Mouse (Mus musculus): ENCODE data around the gene Miga2.
A peak's percentile ranks its signal among the peaks of the same experiment; 100 is the strongest.

Miga2 gene

GRCm38 (mm10) chr2:30419112-30419511 lies 55.1 kb downstream of the Miga2 start:
- no peak for DNase-seq (ENCODE audit: low read depth, low spot score)

- DNase-seq (ENCODE audit: low read depth, low spot score), result no peak
Measured at GRCm38 (mm10) chr2:30421432-30421831, 57.4 kb downstream of the Miga2 start.

DNA sequence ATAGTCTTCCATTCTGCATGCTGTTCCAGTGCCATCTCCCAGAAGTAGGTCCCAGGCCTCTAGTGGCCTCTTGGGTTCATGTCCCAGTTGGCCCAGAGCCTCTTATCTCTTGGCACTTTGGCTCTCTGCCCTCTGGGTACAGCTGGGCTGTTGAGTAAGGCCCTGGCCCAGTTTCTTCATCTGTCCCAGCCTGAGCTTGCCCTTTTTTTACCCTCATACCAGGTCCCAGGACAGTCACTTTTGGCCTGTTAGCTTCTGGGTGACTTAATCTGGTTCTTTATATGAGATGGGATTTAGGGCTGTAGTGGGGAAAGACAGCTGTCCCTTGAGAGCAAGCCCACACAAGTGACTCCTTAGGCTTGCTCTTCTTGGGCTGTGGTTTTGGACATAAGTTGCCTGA lies 65.1 kb downstream of the Miga2 start:
- DNase-seq (ENCODE audit: low read depth, low spot score), result peak; percentile 88
